Mouse (Mus musculus) limb, embryonic 14.5 days (tissue): Measurements from ENCODE around the gene Ap2a1. TPM values are rescaled to one million over a fixed set of nuclear protein-coding genes. Genes with fewer than 3 reads are reported as not detected.

ENCODE experiments used
- ATAC-seq: fragments of 200-750 bp; cut with Nextera tagmentation; 2 replicates; pipeline ENCODE4 v1.8.0; 2017; ENCODE audit warnings: low read depth, moderate number of reproducible peaks, moderate TSS enrichment; ENCODE audit not compliant: low FRiP score
- DNase-seq: peaks from one replicate; pipeline ENCODE4 v3.0.0-alpha.2; 2015; ENCODE audit warnings: low spot score
- H3K27ac ChIP-seq: fragments of 300-500 bp; sonication (generic); replicated peaks from 2 replicates; pipeline ENCODE4 v1.5.1; 2014; ENCODE audit warnings: low read depth, mild to moderate bottlenecking, low read length, moderate library complexity, mixed read lengths
- H3K27me3 ChIP-seq: fragments of 300-500 bp; sonication (generic); 2 replicates; pipeline ENCODE4 v1.6.1; 2014; ENCODE audit warnings: low read length, mixed read lengths; ENCODE audit not compliant: control insufficient read depth, insufficient read depth
- H3K36me3 ChIP-seq: fragments of 300-500 bp; sonication (generic); 2 replicates; pipeline ENCODE4 v1.6.1; 2014; ENCODE audit warnings: mild to moderate bottlenecking, low read length, moderate library complexity, mixed read lengths; ENCODE audit not compliant: control insufficient read depth, insufficient read depth
- H3K4me1 ChIP-seq: fragments of 300-500 bp; sonication (generic); 2 replicates; pipeline ENCODE4 v1.6.1; 2014; ENCODE audit warnings: antibody characterized with exemption, low read length, mixed read lengths; ENCODE audit not compliant: control insufficient read depth, insufficient read depth
- H3K4me2 ChIP-seq: fragments of 300-500 bp; sonication (generic); replicated peaks from 2 replicates; pipeline ENCODE4 v1.6.1; 2014; ENCODE audit warnings: low read depth, mild to moderate bottlenecking, low read length, moderate library complexity; ENCODE audit not compliant: severe bottlenecking
- H3K4me3 ChIP-seq: fragments of 300-500 bp; sonication (generic); replicated peaks from 2 replicates; pipeline ENCODE4 v1.5.1; 2014; ENCODE audit warnings: low read length
- H3K9ac ChIP-seq: fragments of 300-500 bp; sonication (generic); 2 replicates; pipeline ENCODE4 v1.6.1; 2014; ENCODE audit warnings: mild to moderate bottlenecking, low read depth, low read length, moderate library complexity; ENCODE audit not compliant: severe bottlenecking
- H3K9me3 ChIP-seq: fragments of 300-500 bp; sonication (generic); 2 replicates; pipeline ENCODE4 v1.6.1; 2016; ENCODE audit warnings: low read length; ENCODE audit not compliant: control insufficient read depth
- POLR2A ChIP-seq: fragments of 200-500 bp; IDR thresholded peaks from 2 replicates; pipeline ENCODE4 v1.8.0; 2012; ENCODE audit warnings: inconsistent platforms, mild to moderate bottlenecking, moderate library complexity, borderline replicate concordance; ENCODE audit not compliant: insufficient read depth, insufficient read length; ENCODE audit errors: extremely low read depth
- WGBS: fragments of 180-500 bp; shearing (Covaris S2); extraction: QIAGEN DNeasy Blood & Tissue Kit; methylation state at CpG from one replicate; pipeline ENCODE4 v1.1.7; 2014; 5-methylcytosine and 5-hydroxymethylcytosine counted together
- polyA plus RNA-seq, 2 experiments: library from polyadenylated mRNA; depleted of rRNA in 1 of 2; stranded (reverse) in 1 of 2; unstranded in 1 of 2; fragments of >200 nt; fragmentation: Nextera tagmentation in 1 of 2; extraction: Ambion mirVana in 1 of 2; gene quantifications; 2 replicates each; pipeline versions ENCODE4 v1.2.1 to v1.2.3; 2012 to 2014

Gene Ap2a1
- polyA plus RNA-seq, 2 experiments, result 75.7 to 113 TPM

DNA sequence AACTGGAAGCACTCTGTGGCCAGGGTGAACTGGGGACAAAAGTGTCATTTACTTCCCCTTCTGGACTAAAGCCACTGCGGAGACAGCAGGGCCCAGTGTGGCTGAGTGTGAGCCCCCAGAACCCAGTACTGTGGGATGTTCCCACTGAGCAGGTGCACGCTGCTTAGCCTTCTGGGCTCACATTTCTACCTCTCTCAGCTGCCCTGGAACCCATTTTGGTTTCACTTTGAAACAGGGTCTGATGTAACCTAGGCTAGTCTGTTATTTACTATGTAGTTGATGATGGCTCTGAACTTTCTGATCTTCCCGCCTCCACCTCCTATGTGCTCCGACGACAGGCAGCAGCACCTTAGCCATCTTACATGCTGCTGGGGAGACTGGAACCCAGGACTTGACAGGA lies 33.5 kb upstream of the Ap2a1 start:
- H3K27ac ChIP-seq, result no peak overlapping the region
- no peak overlapping the region for H3K4me3 ChIP-seq
- 87% methylated on average over 5 of the region's 5 CpGs for WGBS
- H3K36me3 ChIP-seq, result peaks cover 65% of the 10 kb centered on the region
- H3K9ac ChIP-seq, result no peak overlapping the region
- no peaks in the 10 kb centered on the region for H3K9me3 ChIP-seq
- no peaks in the 10 kb centered on the region for H3K27me3 ChIP-seq
- ATAC-seq (no peak), DNase-seq (no peak)
- no peak for TF ChIP-seq POLR2A
- H3K4me2 ChIP-seq, result no peak overlapping the region
- no peaks in the 10 kb centered on the region for H3K4me1 ChIP-seq

GRCm38 (mm10) chr7:44962337-44962736 lies 33.0 kb upstream of the Ap2a1 start:
- no peaks in the 10 kb centered on the region for H3K9me3 ChIP-seq
- no peak overlapping the region for H3K9ac ChIP-seq
- peaks cover 62% of the 10 kb centered on the region for H3K36me3 ChIP-seq
- H3K27ac ChIP-seq, result no peak overlapping the region
- TF ChIP-seq POLR2A, result no peak
- no peak overlapping the region for H3K4me2 ChIP-seq
- no peak overlapping the region for H3K4me3 ChIP-seq
- H3K27me3 ChIP-seq, result no peaks in the 10 kb centered on the region
- no peaks in the 10 kb centered on the region for H3K4me1 ChIP-seq
- ATAC-seq (no peak), DNase-seq (no peak)
- 66% methylated on average over 8 of the region's 8 CpGs for WGBS

DNA sequence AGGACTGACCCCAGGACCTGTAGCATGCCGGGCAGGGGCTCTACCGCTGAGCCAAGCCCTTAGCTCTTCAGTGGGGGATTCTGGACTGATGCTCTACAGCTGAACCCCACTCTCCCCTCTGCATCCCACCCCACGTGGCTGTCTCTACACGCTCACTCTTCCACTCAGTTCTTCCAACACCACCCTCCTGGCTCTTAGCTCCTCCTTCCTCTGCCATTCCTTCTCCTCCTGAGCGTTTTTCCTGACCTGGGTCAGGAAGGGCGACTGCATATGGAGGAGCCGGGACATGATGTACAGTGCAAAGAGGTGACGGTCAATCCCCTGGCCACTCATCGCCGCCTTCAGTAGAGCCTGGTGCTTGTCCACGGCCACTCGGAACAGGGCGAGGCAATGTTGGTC lies 31.2 kb upstream of the Ap2a1 start:
- H3K4me3 ChIP-seq, result no peak overlapping the region
- H3K9ac ChIP-seq, result no peak overlapping the region
- no peaks in the 10 kb centered on the region for H3K4me1 ChIP-seq
- ATAC-seq, result no peak
- H3K4me2 ChIP-seq, result no peak overlapping the region
- H3K9me3 ChIP-seq, result no peaks in the 10 kb centered on the region
- WGBS, result 86% methylated on average over 13 of the region's 13 CpGs
- peaks cover 47% of the 10 kb centered on the region for H3K36me3 ChIP-seq
- TF ChIP-seq POLR2A, result no peak
- no peak for DNase-seq
- H3K27ac ChIP-seq, result no peak overlapping the region
- no peaks in the 10 kb centered on the region for H3K27me3 ChIP-seq

DNA sequence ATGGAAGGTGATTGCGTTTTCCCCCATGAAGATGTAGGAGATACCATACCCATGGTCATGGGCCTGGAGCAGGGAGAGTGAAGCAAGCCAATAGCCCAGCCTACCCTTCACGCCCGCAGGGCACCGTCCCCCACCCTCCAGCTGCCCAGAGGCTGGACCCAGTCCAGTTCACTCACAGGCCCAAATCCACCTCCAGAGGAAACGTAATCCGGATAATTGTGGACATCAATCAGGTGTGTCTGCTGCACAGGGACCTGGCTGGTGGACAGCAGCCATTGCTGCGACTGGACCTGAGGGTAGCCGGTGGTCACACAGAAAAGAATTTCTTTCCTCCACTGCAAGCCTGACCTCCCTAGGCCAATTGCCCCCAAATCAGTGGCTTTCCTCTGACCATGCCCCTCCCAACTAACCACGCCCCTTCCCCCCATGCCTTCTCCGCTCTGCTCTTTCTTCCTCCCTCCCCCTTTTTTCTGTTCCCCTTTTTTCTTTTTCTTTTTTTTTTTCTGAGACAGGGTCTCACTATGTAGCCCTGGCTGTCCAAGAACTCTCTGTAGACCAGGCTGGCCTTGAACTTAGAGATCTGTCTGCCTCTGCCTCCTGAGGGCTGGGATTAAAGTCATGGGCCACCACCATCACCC lies 30.7 kb upstream of the Ap2a1 start:
- Histone ChIP-seq H3K27ac (no peak overlapping the region), H3K4me3 (no peak overlapping the region), H3K4me2 (no peak overlapping the region), H3K9me3 (no peaks in the 10 kb centered on the region), H3K36me3 (peaks cover 42% of the 10 kb centered on the region), H3K4me1 (no peaks in the 10 kb centered on the region), H3K9ac (no peak overlapping the region), H3K27me3 (no peaks in the 10 kb centered on the region)
- DNase-seq, result no peak
- no peak for TF ChIP-seq POLR2A
- 87% methylated on average over 10 of the region's 10 CpGs for WGBS
- no peak for ATAC-seq

DNA sequence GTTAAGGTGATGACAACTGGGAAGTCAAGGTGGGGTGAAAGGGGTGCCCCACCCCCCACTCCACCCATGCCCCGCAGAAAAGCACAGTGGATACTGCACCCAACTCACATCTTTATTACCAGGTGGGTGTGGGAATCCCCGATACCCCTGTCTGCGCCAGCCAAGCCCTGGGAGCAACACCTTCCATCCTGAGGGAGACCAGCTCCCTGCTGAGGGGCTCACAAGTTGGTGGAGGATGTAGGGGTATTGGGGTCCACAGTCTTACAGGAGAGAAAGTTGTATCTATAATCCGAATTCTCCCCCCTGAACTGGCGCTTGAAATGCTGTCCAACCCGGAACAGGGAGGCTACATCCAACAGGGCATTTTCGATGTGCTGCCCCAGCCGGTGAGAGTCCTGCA lies 30.0 kb upstream of the Ap2a1 start:
- ATAC-seq, result no peak
- no peak overlapping the region for H3K27ac ChIP-seq
- peaks cover 38% of the 10 kb centered on the region for H3K36me3 ChIP-seq

More for the DNA sequence above, 30.0 kb upstream of the Ap2a1 start:
- no peaks in the 10 kb centered on the region for H3K27me3 ChIP-seq
- TF ChIP-seq POLR2A, result no peak
- no peak overlapping the region for H3K4me3 ChIP-seq
- no peaks in the 10 kb centered on the region for H3K4me1 ChIP-seq
- H3K9me3 ChIP-seq, result no peaks in the 10 kb centered on the region
- no peak overlapping the region for H3K4me2 ChIP-seq
- DNase-seq, result no peak
- H3K9ac ChIP-seq, result no peak overlapping the region
- 84% methylated on average over 8 of the region's 8 CpGs for WGBS
